Mouse (Mus musculus) stomach, embryonic 15.5 days (tissue): ENCODE measurements around the gene Ankra2. TPM values are rescaled to one million over a fixed set of nuclear protein-coding genes. Genes with fewer than 3 reads are reported as not detected.

Experiments
- ATAC-seq: fragments of 200-750 bp; cut with Nextera tagmentation; 2 replicates; pipeline ENCODE4 v1.8.0; 2017; ENCODE audit warnings: low read depth, moderate number of reproducible peaks, moderate TSS enrichment; ENCODE audit not compliant: insufficient read depth, low FRiP score
- H3K27ac ChIP-seq: fragments of 300-500 bp; sonication (generic); 2 replicates; pipeline ENCODE4 v1.5.1; 2015; ENCODE audit warnings: mild to moderate bottlenecking, inconsistent platforms
- H3K27me3 ChIP-seq: fragments of 300-500 bp; sonication (generic); replicated peaks from 2 replicates; pipeline ENCODE4 v1.6.1; 2015; ENCODE audit warnings: inconsistent platforms
- H3K36me3 ChIP-seq: fragments of 300-500 bp; sonication (generic); 2 replicates; pipeline ENCODE4 v1.6.1; 2015; ENCODE audit warnings: inconsistent platforms
- H3K4me1 ChIP-seq: fragments of 300-500 bp; sonication (generic); 2 replicates; pipeline ENCODE4 v1.6.1; 2015; ENCODE audit warnings: inconsistent platforms
- H3K4me2 ChIP-seq: fragments of 300-500 bp; sonication (generic); 2 replicates; pipeline ENCODE4 v1.6.1; 2015; ENCODE audit warnings: mild to moderate bottlenecking, inconsistent platforms
- H3K4me3 ChIP-seq: fragments of 300-500 bp; sonication (generic); replicated peaks from 2 replicates; pipeline ENCODE4 v1.5.1; 2015; ENCODE audit warnings: inconsistent platforms
- H3K9ac ChIP-seq: fragments of 300-500 bp; sonication (generic); 2 replicates; pipeline ENCODE4 v1.6.1; 2015; ENCODE audit warnings: inconsistent platforms
- H3K9me3 ChIP-seq: fragments of 300-500 bp; sonication (generic); 2 replicates; pipeline ENCODE4 v1.6.1; 2016; ENCODE audit warnings: inconsistent platforms
- WGBS: fragments of 180-500 bp; shearing (Covaris S2); methylation state at CpG from one replicate; pipeline ENCODE4 v1.1.7; 2015; 5-methylcytosine and 5-hydroxymethylcytosine counted together
- polyA plus RNA-seq: library from polyadenylated mRNA; unstranded; fragments of >200 nt; fragmentation: Nextera tagmentation; extraction: Ambion mirVana; gene quantifications from 2 replicates; pipeline ENCODE4 v1.2.1, GENCODE M21; 2015

The Ankra2 gene
- polyA plus RNA-seq, 1 experiment from 2014 or later: 26.5 TPM

GRCm38 (mm10) chr13:98263458-98263987 lies 649 bp downstream of the Ankra2 start:
- peak overlapping the region; percentile 89 for H3K4me3 ChIP-seq
- peak overlapping the region; percentile 84 for H3K27ac ChIP-seq
- under 1% methylated on average over 16 of the region's 16 CpGs for WGBS

GRCm38 (mm10) chr13:98264111-98264510 lies 1.2 kb downstream of the Ankra2 start:
- peaks cover 11% of the 10 kb centered on the region; the same call in 1 of the 2 replicates for H3K36me3 ChIP-seq
- peak overlapping the region; percentile 89 for H3K4me3 ChIP-seq
- peaks cover 13% of the 10 kb centered on the region; the same call in 1 of the 2 replicates for H3K4me1 ChIP-seq
- WGBS: 26% methylated on average over 5 of the region's 5 CpGs
- no peak overlapping the region for H3K9ac ChIP-seq
- H3K9me3 ChIP-seq: no peaks in the 10 kb centered on the region
- peak overlapping the region; percentile 60 for H3K4me2 ChIP-seq
- no peak overlapping the region for H3K27ac ChIP-seq
- no peak for ATAC-seq
- no peaks in the 10 kb centered on the region for H3K27me3 ChIP-seq

More at GRCm38 (mm10) chr13:98263458-98263987, 649 bp downstream of the Ankra2 start:
- peaks cover 13% of the 10 kb centered on the region; the same call in 1 of the 2 replicates for H3K4me1 ChIP-seq
- no peaks in the 10 kb centered on the region for H3K27me3 ChIP-seq
- ATAC-seq: no peak
- no peaks in the 10 kb centered on the region for H3K9me3 ChIP-seq
- peak overlapping the region; percentile 69 for H3K9ac ChIP-seq
- H3K4me2 ChIP-seq: peak overlapping the region; percentile 60
- H3K36me3 ChIP-seq: peaks cover 8% of the 10 kb centered on the region; the same call in 1 of the 2 replicates

GRCm38 (mm10) chr13:98274023-98274422 lies 11.1 kb downstream of the Ankra2 start:
- Histone ChIP-seq H3K27me3 (no peaks in the 10 kb centered on the region), H3K27ac (no peak overlapping the region), H3K36me3 (peaks cover 18% of the 10 kb centered on the region; the same call in 1 of the 2 replicates), H3K4me2 (no peak overlapping the region), H3K9ac (no peak overlapping the region), H3K9me3 (no peaks in the 10 kb centered on the region), H3K4me1 (no peaks in the 10 kb centered on the region), H3K4me3 (no peak overlapping the region)
- ATAC-seq: no peak
- 88% methylated on average over 9 of the region's 9 CpGs for WGBS

GRCm38 (mm10) chr13:98275646-98276045 lies 12.8 kb downstream of the Ankra2 start:
- H3K27me3 ChIP-seq: no peaks in the 10 kb centered on the region
- H3K9ac ChIP-seq: no peak overlapping the region
- H3K27ac ChIP-seq: no peak overlapping the region
- peaks cover 18% of the 10 kb centered on the region; the same call in 1 of the 2 replicates for H3K36me3 ChIP-seq
- no peak overlapping the region for H3K4me2 ChIP-seq
- no peak overlapping the region for H3K4me3 ChIP-seq
- WGBS: 77% methylated on average over 4 of the region's 4 CpGs
- no peaks in the 10 kb centered on the region for H3K4me1 ChIP-seq
- no peak for ATAC-seq
- H3K9me3 ChIP-seq: no peaks in the 10 kb centered on the region

- H3K27ac ChIP-seq: no peak overlapping the region
- H3K9ac ChIP-seq: no peak overlapping the region
- no peaks in the 10 kb centered on the region for H3K9me3 ChIP-seq
- WGBS: 85% methylated on average over 7 of the region's 7 CpGs
- no peaks in the 10 kb centered on the region for H3K4me1 ChIP-seq
- ATAC-seq: no peak
- peaks cover 15% of the 10 kb centered on the region; the same call in 1 of the 2 replicates for H3K36me3 ChIP-seq
- no peak overlapping the region for H3K4me3 ChIP-seq
- no peaks in the 10 kb centered on the region for H3K27me3 ChIP-seq
- H3K4me2 ChIP-seq: no peak overlapping the region
Observed at GRCm38 (mm10) chr13:98276253-98276652, 13.4 kb downstream of the Ankra2 start.

DNA sequence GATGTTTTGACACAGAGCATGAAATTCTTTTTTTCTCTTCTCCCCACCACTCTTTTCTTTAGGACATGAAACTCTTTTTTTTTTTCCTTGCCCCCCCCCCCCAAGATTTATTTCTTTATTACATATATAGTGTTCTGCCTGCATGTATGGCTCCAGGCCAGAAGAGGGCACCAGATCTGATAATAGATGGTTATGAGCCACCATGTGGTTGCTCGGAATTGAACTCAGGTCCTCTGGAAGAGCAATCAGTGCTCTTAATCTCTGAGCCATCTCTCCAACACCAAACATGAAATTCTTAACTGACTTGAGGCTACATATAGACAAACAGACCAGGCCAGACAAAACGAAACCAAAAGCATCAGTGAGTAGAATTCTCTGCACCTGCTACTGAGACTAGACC lies 14.6 kb downstream of the Ankra2 start:
- Histone ChIP-seq H3K36me3 (peaks cover 3% of the 10 kb centered on the region; the same call in 1 of the 2 replicates), H3K27ac (no peak overlapping the region), H3K9me3 (no peaks in the 10 kb centered on the region), H3K27me3 (no peaks in the 10 kb centered on the region), H3K4me1 (no peaks in the 10 kb centered on the region), H3K9ac (no peak overlapping the region), H3K4me2 (no peak overlapping the region), H3K4me3 (no peak overlapping the region)
- ATAC-seq: no peak
- WGBS: 87% methylated on average over 2 of the region's 2 CpGs

GRCm38 (mm10) chr13:98279686-98280085 lies 16.8 kb downstream of the Ankra2 start, which contains the start of gene Gm21976:
Gene Gm21976, plus strand, starts transcription at chr13:98279887.
- H3K36me3 ChIP-seq: 0 out of 2 replicates have a peak, but pooled peaks cover 2% of the 10 kb centered on the region
- H3K9ac ChIP-seq: no peak within 1 kb of the TSS
- 77% methylated on average over 5 of the region's 5 CpGs for WGBS
- ATAC-seq: no peak
- H3K4me1 ChIP-seq: no peaks in the 10 kb centered on the region
- H3K9me3 ChIP-seq: no peaks in the 10 kb centered on the region
- H3K4me3 ChIP-seq: no peak within 1 kb of the TSS
- H3K27ac ChIP-seq: no peak within 1 kb of the TSS
- no peaks in the 10 kb centered on the region for H3K27me3 ChIP-seq
- H3K4me2 ChIP-seq: no peak within 1 kb of the TSS

GRCm38 (mm10) chr13:98280990-98281650 lies 18.2 kb downstream of the Ankra2 start:
- Histone ChIP-seq H3K4me2 (no peak overlapping the region), H3K27me3 (no peaks in the 10 kb centered on the region), H3K9ac (no peak overlapping the region), H3K36me3 (no peaks in the 10 kb centered on the region), H3K27ac (no peak overlapping the region), H3K4me1 (no peaks in the 10 kb centered on the region), H3K9me3 (no peaks in the 10 kb centered on the region), H3K4me3 (no peak overlapping the region)
- no peak for ATAC-seq
- WGBS: 70% methylated on average over 12 of the region's 12 CpGs

- no peak overlapping the region for H3K27ac ChIP-seq
- no peaks in the 10 kb centered on the region for H3K36me3 ChIP-seq
- no peak for ATAC-seq
- no peak overlapping the region for H3K4me2 ChIP-seq
- no peaks in the 10 kb centered on the region for H3K9me3 ChIP-seq
- H3K27me3 ChIP-seq: no peaks in the 10 kb centered on the region
- 40% methylated on average over 2 of the region's 2 CpGs for WGBS
- no peak overlapping the region for H3K9ac ChIP-seq
- no peaks in the 10 kb centered on the region for H3K4me1 ChIP-seq
- H3K4me3 ChIP-seq: no peak overlapping the region
Observed at GRCm38 (mm10) chr13:98290719-98291118, 27.8 kb downstream of the Ankra2 start.

DNA sequence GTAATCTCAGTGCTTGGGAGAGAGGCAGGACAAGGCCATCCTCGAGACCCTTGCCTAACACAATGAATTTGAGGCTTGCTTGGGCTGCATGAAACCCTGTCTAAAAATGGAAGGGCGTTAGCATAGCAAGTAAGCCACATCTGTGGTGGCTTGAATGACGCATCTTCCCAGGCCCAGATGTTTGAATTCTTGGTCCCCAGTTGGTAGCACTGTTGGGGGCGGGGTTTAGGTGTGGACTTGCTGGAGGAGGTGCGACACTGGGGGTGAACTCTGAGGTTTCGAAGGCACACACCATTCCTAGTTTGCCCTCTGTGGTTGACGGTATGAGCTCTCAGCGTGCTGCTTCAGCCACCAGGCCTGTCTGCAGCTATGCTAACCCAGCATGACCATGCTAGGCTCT lies 28.8 kb downstream of the Ankra2 start:
- Histone ChIP-seq H3K36me3 (no peaks in the 10 kb centered on the region), H3K9ac (no peak overlapping the region), H3K4me1 (no peaks in the 10 kb centered on the region), H3K4me3 (no peak overlapping the region), H3K9me3 (no peaks in the 10 kb centered on the region), H3K4me2 (no peak overlapping the region), H3K27ac (no peak overlapping the region), H3K27me3 (no peaks in the 10 kb centered on the region)
- ATAC-seq: no peak
- WGBS: 81% methylated on average over 8 of the region's 8 CpGs

DNA sequence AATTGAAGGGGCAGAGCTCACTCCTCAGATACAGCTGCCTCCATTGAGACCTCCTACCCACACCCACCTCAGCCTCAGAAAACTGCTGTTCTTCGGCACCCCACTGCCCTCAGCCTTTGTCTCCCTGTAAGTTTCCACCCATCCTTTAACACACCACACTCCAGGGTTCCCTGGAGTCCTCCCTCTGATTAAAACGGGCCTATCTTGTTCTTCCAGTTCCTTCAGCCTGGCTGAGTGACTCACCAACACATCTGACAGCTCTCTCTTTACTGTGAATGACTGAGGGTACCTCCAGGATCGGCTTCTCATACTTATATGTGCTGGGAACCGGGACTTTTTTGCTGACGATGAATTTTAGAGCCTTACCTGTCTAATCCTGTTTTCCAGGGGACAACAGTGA lies 33.2 kb downstream of the Ankra2 start:
- peak; percentile 65 for ATAC-seq
- peak overlapping the region; percentile 69 for H3K27ac ChIP-seq
- no peaks in the 10 kb centered on the region for H3K4me1 ChIP-seq
- no peaks in the 10 kb centered on the region for H3K36me3 ChIP-seq
- no peaks in the 10 kb centered on the region for H3K27me3 ChIP-seq
- WGBS: 40% methylated on average over 5 of the region's 5 CpGs
- no peak overlapping the region for H3K4me3 ChIP-seq
- no peak overlapping the region for H3K9ac ChIP-seq
- no peaks in the 10 kb centered on the region for H3K9me3 ChIP-seq
- no peak overlapping the region for H3K4me2 ChIP-seq

- Histone ChIP-seq H3K27ac (no peak overlapping the region), H3K4me1 (no peaks in the 10 kb centered on the region), H3K27me3 (no peaks in the 10 kb centered on the region), H3K4me3 (no peak overlapping the region), H3K9me3 (no peaks in the 10 kb centered on the region), H3K9ac (no peak overlapping the region), H3K4me2 (no peak overlapping the region), H3K36me3 (no peaks in the 10 kb centered on the region)
- 87% methylated on average over 6 of the region's 6 CpGs for WGBS
- no peak for ATAC-seq
Observed at GRCm38 (mm10) chr13:98297883-98298482, 35.1 kb downstream of the Ankra2 start.
